Mouse (Mus musculus): ENCODE data around the gene Rnaset2b.
"Not testable (repeated sequence)": the region's sequence is repeated elsewhere in the genome, so short reads cannot be mapped to it uniquely, and the experiment has no call there.

DNA sequence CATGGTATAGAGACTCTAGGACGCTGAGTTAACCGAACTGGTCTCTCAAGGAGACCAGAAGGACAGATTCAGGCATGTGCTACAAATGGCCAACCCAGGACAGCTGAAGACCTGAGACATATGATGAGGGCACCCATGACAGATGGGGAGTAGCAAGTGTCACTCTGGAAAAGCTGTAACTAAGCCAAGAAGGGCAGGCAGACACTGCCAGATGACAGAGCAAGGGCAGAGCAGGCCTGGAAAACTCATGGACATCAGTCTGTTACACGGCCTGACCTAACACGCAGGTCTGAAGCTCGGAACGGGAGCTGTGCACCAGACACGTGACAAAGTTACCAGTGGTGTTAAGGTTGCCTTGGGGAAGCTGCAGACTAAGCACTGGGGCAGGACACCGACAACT lies 11.6 kb upstream of the Rnaset2b start:
- TF ChIP-seq CTCF (IDR thresholded peaks at IDR 0.05; ENCODE audit: extremely low read depth, insufficient read length, insufficient replicate concordance, low read depth, low read length); POLR2A (IDR thresholded peaks at IDR 0.05; ENCODE audit: low read depth, low read length): not testable (repeated sequence)

All from small intestine, adult 2 months (tissue).